Mouse (Mus musculus) layer of hippocampus, adult 18-20 months (tissue): ENCODE results near the gene Fis1. TPM values are rescaled to one million over a fixed set of nuclear protein-coding genes. Genes with fewer than 3 reads are reported as not detected.
"Not testable (repeated sequence)": the region's sequence is repeated elsewhere in the genome, so short reads cannot be mapped to it uniquely, and the experiment has no call there.

Experiments used
- DNase-seq, 2 experiments: peaks; one replicate each; pipeline ENCODE4 v3.0.0; 2022; ENCODE audit warnings: low spot score in 2 of 2
- total RNA-seq, 2 experiments: library from RNA; stranded (reverse); gene quantifications; 2 replicates each; pipeline ENCODE4 v1.2.3; 2021

Fis1 gene
- total RNA-seq, 2 experiments from 2014 or later: 237 to 255 TPM

DNA sequence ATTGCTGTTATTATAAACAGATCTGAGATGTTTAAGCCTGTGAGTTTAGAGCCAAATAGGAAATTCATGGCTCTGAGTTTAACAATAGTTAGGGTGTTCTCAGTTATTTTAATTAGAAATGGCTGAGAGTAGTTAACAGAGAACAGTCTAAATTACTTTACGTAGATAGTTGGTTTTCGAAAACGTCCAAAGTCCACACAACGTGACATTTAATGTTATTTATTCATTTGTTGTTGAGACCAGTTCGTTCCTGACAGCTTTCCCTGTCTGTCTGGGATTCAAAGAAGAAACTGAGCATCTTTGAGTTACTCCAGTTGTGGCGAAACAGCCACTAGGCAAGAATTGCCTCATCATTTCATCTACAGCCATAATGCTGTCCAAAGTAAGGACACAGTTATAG lies 13.0 kb upstream of the Fis1 start:
- not testable (repeated sequence) for DNase-seq

DNA sequence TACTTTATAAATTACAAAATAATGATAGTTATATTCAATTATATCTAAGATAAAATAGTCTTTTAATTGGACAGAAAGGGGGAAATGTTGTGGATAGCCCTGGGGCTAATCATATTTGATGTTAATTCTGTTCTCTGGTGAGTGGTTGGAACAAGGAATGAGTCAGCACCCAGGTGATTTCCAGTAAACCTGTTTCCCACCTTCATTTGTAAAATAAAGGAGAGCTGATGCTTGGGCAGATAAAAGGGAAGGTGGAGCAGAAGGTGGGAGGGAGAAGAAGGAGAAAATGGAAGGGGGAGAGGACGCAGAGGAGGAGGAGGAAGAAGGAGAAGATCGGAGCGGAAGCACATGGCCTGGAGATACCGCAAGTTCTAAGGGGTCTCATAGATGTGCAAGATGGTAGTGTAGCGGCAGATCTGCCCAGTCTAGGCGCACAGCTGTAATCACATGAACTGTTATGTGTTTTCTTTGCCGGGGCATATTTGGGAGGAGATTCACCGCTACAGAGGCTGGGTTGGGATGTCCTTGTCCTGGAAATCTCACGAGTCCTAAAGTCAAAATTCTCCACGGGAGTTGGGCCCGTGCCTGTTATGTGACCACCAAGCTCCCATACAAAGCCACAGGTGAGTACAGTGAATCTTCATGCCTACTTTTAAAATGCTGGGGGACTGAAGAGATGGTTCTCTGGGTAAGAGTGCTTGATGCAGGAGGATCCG lies 12.1 kb upstream of the Fis1 start:
- no peak for DNase-seq

DNA sequence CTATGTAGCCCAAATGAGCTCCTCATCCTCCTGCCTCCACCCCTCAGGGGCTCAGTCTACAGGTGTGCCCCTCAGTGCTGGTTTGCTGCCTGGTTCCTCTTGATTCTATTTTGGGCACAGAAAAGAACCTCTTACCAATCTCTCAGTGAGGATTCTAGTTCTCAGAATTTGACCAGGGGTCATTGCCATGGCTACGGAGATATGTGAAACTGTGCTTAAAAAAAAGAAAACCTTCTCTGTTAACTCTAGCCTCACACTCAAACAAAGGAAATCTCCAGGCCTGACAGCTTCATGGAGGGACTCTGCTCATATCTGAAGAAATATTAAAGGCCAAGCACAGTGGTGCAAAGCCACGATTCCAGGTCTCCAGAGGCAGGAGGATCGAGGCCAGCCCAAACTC lies 10.3 kb upstream of the Fis1 start:
- no peak for DNase-seq

DNA sequence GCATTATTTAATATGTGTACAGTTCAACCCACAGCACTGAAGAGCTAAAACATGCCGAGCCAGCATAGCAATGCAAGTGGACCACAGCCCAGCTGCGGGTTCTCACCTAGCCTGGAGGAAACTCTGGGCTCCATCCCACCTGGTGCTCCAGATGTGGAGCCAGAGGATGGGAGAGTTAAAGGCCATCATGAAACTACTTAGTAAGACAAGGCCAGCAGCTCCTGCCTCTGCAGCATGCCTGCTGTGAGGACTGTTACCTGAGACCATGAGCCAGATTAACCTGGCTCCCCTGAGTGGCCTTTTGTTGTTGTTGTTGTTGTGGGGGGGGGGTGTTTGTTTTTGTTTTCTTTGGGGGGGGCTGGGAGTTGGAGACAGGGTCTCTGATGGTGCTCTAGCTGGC lies 9.7 kb upstream of the Fis1 start:
- no peak for DNase-seq

DNA sequence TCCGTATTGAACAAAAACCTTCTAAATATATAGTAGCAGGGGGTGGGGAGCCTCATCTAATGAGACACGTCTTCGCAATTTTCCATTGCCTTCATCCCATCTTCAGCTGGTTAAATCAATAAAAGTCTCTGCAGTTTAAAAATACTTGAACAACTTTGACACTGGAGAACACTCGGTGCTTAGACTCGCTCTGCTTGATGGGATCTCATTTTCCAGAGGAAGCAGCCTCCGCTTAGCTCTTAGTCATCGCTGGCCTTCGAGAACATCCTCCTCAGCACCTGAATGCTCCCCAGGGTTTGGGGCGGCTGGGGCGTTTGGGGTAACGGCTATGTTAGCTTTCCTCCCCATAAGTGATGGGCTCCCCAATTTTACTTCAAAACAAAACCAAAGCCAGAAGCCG lies 8.0 kb upstream of the Fis1 start:
- no peak for DNase-seq

DNA sequence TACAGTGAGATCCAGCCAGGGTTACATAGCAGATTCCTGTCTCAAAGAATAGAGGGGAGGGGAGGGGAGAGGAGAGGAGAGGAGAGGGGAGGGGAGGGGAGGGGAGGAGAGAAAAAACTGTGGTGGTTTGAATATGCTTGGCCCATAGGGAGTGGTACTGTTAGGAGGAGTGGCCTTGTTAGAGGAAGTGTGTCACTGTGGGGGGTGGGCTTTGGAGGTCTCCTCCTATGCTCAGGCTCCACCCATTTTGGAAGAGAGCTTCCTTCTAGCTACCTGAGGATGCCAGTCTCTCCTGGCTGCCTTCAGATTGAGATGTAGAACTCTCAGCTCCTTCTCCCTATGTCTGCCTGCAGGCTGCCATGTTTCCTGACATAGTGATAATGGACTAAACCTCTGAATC lies 5.2 kb upstream of the Fis1 start:
- DNase-seq: no peak

DNA sequence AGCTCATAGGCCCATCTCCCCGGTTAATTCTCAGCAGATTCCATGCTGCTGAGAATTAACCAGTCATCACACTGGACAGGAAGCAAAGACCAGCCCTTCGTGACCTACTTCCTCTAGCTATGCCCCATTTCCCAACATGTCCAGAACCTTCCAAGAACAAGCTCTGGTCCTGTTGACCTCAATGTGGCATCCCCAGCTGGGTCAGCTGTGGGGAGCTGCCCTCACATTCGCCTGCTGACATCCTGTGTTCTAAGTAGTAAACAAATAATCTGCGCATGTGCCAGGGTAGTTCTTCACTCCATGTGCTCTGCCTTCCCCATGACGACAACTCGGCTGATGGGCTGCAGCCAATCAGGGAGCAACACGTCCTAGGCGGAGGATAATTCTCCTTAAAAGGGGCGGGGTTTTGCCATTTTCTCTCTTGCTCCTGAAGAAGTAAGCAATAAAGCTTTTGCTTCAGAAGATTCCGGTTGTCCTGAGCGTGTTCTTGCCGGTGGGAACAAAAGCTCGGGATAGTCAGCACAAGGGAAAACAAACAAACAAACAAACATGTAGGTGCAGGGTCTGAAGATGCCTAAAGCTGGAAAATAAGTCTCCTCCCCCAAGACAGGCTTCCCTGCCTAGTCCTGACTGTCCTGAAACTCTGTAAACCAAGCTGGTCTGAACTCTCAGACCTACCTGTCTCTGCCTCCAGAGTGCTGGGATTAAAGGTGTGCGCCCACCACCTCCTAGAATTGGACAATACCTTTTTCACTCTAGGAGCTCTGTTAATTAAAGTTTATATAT lies 3.3 kb upstream of the Fis1 start:
- DNase-seq: not testable (repeated sequence)

DNA sequence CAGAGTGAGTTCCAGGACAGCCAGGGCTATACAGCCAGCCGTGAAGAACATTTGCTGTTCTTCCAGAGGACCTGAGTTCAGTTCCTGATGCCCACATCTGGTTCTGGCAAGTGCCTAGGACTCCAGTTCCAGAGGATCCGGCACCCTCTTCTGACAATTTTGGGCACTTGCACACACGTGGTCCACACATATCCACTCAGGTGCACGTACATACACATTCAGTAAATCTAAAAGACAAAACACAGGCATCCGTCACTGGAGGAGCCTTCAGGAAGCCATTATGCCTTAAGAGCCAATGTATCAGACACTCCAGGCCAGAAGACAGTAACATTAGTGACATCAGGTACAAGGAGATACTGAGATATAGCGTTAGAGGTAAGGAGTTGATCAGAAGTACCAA lies 2.6 kb upstream of the Fis1 start:
- no peak for DNase-seq

DNA sequence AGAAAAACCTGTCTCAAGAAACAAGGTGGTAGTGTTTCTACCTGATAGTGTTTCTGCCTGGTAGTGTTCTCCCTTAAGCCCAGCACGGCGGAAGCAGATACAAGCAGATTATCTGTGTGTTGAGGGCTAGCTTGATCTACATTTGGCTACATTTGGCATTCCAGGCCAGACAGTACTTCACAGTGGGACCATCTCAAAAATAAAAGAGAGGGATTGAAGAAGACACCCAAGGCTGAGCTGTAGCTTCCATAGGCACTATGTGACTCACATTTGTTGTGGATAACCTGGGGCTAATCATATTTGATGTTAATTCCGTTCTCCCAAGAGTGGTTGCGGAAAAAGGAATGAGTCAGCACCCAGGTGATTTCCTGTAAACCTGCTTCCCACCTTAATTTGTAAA lies 922 bp upstream of the Fis1 start:
- DNase-seq: no peak

DNA sequence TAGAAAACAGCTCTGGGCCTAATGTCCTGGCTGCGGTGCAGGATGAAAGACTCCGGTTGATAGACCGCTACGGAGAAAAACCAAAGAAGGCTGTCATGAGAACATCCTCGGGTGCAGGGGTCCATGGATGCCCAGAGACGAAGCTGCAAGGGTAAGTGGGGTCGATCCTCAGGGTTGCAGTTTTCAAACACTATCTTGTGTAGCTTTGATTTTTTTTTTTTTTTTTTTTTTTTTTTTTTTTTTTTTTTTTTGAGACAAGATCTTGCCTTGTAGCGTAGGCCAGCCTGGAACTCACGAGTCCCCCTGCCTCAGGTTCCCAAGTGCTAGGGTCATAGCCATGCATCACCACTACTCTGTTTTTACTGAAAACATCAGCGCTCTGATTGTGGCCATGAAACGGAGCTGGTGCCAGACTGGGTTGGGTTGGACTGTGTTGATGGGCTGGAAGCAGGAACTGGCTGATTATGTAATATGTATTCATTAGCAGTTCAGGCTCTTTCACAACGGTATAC lies 421 bp downstream of the Fis1 start:
- DNase-seq: peak; percentile 38 to 71

DNA sequence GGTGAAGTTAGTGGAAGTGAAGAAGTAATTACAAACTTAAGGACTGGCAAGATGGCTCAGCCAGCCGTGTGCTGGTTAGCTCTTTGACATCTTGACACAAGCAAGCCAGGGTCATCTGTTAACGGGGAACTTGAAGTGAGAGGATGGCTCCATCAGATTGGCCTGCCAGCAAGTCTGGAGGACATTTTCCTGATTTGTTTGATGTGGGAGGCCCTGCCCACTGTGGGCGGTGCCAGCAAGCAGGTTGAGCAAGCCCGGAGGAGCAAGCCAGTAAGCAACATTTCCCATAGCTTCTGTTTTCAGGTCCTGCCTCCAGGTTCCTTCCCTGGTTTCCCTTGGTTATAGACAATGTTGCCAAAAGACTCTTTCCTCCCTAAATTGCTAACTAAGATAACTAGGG lies 2.5 kb downstream of the Fis1 start:
- DNase-seq: no peak

DNA sequence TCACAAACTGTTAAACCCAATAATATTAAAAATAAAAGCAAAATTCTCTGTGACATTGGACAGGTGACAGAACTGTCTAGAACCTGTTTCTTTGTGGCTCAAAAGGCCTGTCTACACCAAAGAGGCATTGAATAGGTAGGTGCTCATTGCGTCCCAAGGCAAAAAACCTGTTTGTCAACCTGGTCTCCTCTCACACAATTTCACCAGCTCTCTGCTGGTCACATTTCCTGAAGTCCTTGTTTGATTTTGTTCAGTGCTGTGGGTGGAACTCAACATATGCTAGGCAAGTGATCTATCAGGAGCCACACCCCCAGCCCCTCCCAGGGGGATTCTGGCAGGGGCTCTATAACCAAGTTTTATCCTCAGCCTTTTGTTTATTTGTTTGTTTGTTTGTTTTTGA lies 4.2 kb downstream of the Fis1 start:
- no peak for DNase-seq

DNA sequence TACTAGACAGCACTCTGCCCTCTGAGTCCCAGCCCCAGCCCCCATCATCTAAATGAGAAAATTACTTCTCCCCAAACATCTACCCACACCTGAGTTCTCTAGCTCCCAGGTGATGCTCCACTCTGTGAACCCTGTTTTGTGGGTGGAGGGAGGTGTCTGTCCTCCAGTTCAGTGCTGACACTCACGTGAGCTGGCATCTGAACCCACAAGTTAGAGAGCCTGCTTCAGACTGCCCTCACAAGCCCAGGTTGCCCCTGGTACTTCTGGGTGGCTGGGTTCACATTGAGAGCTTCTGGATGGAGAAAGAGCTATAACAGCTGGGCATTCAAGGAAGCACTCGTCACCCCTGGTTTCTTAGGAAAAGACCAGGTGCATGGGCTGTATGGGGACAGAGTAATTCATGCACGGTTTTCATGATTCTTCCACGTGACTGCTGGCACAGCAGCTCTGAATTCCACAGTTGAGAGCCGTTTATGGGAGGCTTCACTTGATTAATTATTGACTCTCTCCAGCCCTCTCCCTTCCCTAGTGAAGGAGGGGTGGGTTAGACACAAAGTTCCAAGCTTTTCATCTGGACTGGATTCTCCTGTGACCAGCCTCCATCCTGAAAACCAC lies 6.0 kb downstream of the Fis1 start:
- DNase-seq: no peak

DNA sequence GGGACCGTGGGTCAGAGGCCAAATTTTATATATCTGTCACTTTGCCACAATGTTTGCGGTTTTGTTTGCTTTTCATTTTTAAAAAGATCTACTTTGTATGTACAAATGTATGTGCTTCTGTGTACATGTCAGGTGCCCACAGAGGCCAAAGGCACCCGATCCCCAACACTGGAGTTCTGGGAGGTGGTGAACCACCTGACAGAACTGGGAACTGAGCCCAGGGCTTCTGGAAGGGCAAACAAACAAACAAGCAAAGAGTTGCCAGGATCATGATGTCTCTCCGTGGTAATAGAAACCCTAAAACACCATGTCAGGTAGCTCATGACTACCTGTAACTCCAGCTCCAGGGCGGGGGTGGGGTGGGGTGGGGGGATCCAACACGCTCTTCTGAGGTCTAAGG lies 7.0 kb downstream of the Fis1 start:
- no peak for DNase-seq

DNA sequence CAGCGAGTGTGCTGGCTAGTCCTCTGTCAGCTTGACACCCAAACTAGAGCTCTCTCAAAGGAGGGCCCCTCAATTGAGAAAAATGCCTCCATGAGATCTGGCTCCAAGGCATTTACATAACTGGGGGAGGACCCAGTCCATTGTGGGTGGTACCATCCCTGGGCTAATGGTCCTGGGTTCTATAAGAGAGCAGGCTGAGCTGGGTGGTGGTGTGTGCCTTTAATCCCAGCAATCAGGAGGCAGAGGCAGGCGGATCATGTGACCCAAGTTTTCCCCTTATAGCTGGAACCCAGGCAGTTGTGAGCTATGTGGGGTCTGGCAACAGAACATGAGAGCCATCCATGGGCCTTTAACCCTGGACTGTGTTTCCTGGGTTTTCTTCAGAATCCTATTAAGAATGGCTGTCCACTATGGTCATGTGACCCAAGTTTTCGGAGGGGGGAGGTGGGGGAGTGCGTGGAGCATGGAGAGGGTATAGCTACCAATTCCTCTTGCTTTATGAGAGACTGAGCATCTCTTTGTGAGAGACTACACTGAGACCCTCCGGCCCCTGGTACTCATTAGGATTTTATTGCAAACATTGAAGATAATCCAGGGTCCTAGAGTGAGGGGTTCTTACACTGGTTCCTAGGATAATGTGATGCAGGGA lies 8.4 kb downstream of the Fis1 start:
- peak in 1 of 2 experiments; percentile 23 for DNase-seq

DNA sequence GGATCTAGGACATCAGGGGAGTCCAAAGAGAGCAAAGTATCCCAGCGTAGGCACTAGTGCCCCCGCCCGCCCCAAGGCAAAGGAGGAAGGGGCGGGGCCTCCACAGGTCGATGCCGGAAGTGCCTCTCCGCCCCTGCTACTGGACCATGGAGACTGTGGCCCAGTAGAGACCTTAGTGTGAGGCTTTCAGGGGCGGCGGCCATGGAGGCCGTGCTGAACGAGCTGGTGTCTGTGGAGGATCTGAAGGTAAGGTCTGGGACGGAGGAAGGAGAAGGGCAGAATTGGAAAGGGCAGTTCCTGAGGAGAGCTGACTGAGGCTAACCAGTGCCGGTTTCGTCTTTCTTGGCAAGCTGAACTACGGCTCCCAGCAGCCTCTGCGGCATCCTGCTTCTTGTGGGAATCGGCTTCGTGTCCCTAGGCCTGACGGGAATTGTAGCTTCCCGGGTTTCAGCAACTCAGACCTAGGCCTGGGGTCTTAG lies 8.9 kb downstream of the Fis1 start:
- DNase-seq: peak; percentile 89 to 96

DNA sequence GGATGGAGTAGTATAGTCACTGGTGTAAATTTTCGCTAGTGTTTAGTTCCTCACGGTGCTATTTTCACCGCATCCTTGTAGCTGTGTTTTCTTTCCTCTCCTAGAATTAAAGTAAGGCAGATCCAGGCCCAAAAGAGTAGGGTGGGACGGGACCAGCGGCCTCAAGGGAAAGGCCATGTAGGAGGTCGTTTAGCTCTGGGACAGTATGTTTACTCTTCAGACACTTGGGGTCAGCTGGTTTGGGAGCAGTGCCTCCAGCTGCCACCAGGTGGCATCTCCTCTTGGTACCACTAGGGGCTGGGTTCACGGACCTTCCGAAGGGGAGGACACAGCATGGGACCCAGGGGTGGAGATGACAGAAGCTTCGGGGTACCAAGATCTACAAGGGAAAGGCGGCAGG lies 9.4 kb downstream of the Fis1 start:
- DNase-seq: peak; percentile 67 to 81

DNA sequence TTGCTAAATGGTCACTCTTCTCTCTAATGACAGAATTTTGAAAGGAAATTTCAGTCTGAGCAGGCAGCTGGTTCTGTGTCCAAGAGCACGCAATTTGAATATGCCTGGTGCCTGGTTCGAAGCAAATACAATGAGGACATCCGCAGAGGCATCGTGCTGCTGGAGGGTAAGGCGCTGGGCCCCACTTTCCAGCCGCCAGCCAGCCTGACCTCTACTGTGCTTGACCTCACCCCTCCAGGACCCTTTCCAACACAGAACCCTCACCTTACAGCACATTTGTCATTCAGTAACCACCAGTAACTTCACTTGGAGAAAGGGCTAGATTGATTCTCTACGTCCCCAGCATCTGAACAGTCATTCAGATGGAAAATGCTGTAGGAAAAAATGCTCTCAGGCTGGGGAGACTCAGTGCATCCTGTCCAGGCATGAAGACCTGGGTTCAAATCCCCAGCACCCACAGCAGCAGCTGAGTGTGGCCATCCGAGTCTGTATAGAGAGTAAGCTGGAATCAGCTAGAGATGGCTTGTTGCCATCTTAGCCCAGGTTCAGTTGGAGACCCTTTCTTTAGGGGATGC lies 10.0 kb downstream of the Fis1 start:
- DNase-seq: no peak

DNA sequence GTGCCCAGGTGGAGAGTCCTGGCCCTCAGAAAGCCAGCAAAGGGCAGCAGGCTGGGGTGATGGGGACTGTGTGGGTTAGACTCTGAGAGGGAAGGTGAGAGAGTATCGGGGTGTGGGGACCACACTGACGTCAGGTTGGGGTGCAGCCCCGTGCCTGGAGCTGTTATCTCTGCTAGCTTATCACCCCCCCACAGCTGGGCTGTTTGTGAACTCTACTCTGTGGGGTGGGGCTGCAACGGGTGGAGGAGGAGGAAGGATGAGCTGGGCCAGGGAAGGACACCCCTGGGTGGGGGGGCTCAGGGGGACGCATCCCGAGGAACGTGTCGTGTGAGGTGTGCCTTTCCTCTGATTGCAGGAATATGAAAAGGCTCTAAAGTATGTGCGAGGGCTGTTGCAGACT lies 12.1 kb downstream of the Fis1 start:
- DNase-seq: no peak

DNA sequence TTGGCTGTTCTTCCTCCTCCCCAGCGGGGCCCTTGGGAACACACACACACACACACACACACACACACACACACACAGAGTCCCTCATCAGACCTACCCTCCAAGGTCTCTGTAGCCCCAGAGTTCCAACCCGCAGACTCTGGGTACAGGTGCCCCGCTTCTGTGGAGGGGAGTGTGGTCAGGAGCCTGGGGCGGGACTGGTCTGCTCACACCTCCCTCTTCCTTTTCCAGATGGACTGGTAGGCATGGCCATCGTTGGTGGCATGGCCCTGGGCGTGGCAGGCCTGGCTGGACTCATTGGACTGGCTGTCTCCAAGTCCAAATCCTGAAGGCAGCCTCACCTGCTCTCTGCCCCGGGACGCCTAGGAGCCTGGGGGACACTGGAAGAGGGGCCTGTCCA lies 12.6 kb downstream of the Fis1 start:
- DNase-seq: no peak

DNA sequence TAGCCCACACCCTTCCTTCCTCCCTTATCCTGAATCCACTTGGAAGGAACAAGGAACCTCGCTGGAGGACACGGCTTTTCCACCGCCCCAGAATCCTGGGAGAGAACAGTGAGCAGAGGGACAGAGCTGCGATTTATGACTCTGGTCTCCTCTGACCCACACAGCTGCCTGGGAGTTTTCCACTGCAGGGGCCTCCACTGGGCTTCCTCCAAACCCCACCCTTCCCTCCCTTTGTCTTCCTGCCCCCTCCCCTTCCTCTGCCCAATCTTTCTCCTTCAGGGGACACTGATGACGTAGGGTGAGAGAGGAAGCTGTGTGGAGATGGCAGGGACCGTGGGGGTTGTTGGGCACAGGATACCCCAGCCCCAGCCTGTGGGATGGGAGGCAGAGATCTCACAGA lies 13.3 kb downstream of the Fis1 start, which contains the start of gene Cldn15:
Gene Cldn15, plus strand, starts transcription at position 286 of the 400 bp plus-strand sequence.
- DNase-seq: no peak
